32 mouse cellular contexts compared by ENCODE assay signal in the genomic region with DNA sequence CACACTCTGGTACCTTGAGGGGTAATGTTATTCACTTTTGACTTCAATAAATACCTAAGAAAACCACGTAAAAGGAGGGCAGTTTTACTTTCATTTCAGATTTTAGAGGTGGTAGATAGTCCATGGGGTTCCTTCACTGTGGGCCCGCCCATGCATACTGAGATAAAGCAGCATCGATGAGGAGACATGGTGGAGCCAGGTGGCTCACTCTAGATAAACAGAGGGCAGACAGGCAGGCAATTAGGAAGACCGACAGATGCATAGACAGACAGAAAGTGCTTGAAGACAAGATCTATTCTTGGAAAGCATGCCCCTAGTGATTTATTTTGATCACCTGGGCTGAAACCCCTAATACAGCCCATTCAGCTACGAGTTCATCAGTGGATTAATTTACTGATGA. TPM values are rescaled to one million over a fixed set of nuclear protein-coding genes. Genes with fewer than 3 reads are reported as not detected.
A peak's percentile ranks its signal among the peaks of the same experiment; 100 is the strongest.
DNase-seq lines count a peak whose midpoint lies in the region; ATAC-seq and TF ChIP-seq lines count a peak whose summit lies in the region.
"Had no signal": no experiment of that assay in that cellular context is flagged by ENCODE, and none has a peak within 500 bp of the region (broad histone marks: within the 10 kb centered on the region; RNA-seq: fewer than 3 reads in every experiment).

No protein-coding gene starts in this region.

- no peak for TF ChIP-seq POLR2A in heart, adult 2 months (IDR thresholded peaks at IDR 0.05; ENCODE audit: insufficient read depth, low read depth, low read length)
- TF ChIP-seq POLR2A in MEL (IDR thresholded peaks at IDR 0.05; ENCODE audit: control insufficient read depth in 1 of 2, insufficient read depth in 1 of 2, low read depth in 1 of 2, low read length in 2 of 2, poor library complexity in 1 of 2) = no peak
- no peak for TF ChIP-seq POLR2A in thymus, adult 2 months (IDR thresholded peaks at IDR 0.05; ENCODE audit: control insufficient read depth, extremely low read depth, insufficient read depth, low read length, poor library complexity)

- no peak overlapping the region for H3K4me2 ChIP-seq in heart, embryonic 11.5 days
- peak overlapping the region; percentile 46 for H3K4me2 ChIP-seq in liver, embryonic 12.5 days
- H3K4me2 ChIP-seq: forebrain, embryonic 15.5 days; hindbrain, embryonic 14.5 days; limb, embryonic 13.5 days; lung, embryonic 14.5 days; midbrain, embryonic 12.5 days had no signal

- H3K4me3 ChIP-seq in heart, embryonic 11.5 days (ENCODE audit: low read depth, low read length) = no peak overlapping the region
- no peak overlapping the region for H3K4me3 ChIP-seq in heart, adult 2 months
- peak overlapping the region in 1 of 2 experiments; percentile 19; a peak in 1 of 4 replicates for H3K4me3 ChIP-seq in MEL (ENCODE audit: control insufficient read depth in 1 of 2, insufficient read depth in 1 of 2, low read depth in 2 of 2, low read length in 2 of 2)
- H3K4me3 ChIP-seq in liver, embryonic 12.5 days = no peak overlapping the region
- H3K4me3 ChIP-seq in thymus, adult 2 months (ENCODE audit: control insufficient read depth, insufficient read depth, low read length) = no peak overlapping the region
- H3K4me3 ChIP-seq: forebrain, embryonic 15.5 days; layer of hippocampus, adult 2 months; limb, embryonic 13.5 days; midbrain, embryonic 12.5 days had no signal

- intact Hi-C loops in heart, adult 2 months (cut with DNase I) = no loop called here

- no peak for TF ChIP-seq EP300 in heart, adult 2 months (IDR thresholded peaks at IDR 0.05; ENCODE audit: insufficient read depth, low read depth, low read length)
- TF ChIP-seq EP300 in MEL (IDR thresholded peaks at IDR 0.05; ENCODE audit: low read depth in 1 of 2, low read length in 2 of 2) = no peak

- DNase-seq in heart, adult 2 months = no peak
- peak; percentile 3 for DNase-seq in MEL (ENCODE audit: low read depth, low spot score)
- peak; percentile 7 for DNase-seq in yolk sac, embryonic 10.5 days (ENCODE audit: low spot score)
- DNase-seq in left cerebral cortex, adult 11 months (ENCODE audit: low spot score) = no peak
- DNase-seq in thymus, adult 2 months = no peak
- DNase-seq: adrenal gland, adult 8-10 months; cerebellum, adult 9-10 months; kidney, adult 9 months; kidney, postnatal 25 days; lung, embryonic 14.5 days; right cerebral cortex, postnatal 25 days; thymus, postnatal 36 days had no signal

- H3K27me3 ChIP-seq in heart, embryonic 11.5 days (ENCODE audit: control insufficient read depth, insufficient read depth, low read length) = no peaks in the 10 kb centered on the region
- no peaks in the 10 kb centered on the region for H3K27me3 ChIP-seq in heart, adult 2 months (ENCODE audit: control insufficient read depth, insufficient read depth, low read length)
- no peaks in the 10 kb centered on the region for H3K27me3 ChIP-seq in MEL (ENCODE audit: control insufficient read depth in 1 of 2, insufficient read depth in 2 of 2, low read length in 2 of 2)
- H3K27me3 ChIP-seq in liver, embryonic 12.5 days (replicated peaks) = peaks cover 5% of the 10 kb centered on the region; the same call in 1 of the 2 replicates
- no peaks in the 10 kb centered on the region for H3K27me3 ChIP-seq in thymus, adult 2 months (ENCODE audit: control insufficient read depth, insufficient read depth, low read length)
- H3K27me3 ChIP-seq: forebrain, embryonic 15.5 days; limb, embryonic 13.5 days; midbrain, embryonic 12.5 days had no signal

- 0 out of 2 replicates have a peak, but pooled peaks cover 3% of the 10 kb centered on the region for H3K4me1 ChIP-seq in heart, embryonic 11.5 days (ENCODE audit: control insufficient read depth, insufficient read depth, low read length)
- peaks cover 2% of the 10 kb centered on the region for H3K4me1 ChIP-seq in heart, adult 2 months (ENCODE audit: control insufficient read depth, insufficient read depth, low read length)
- no peaks in the 10 kb centered on the region for H3K4me1 ChIP-seq in MEL (ENCODE audit: control insufficient read depth in 1 of 2, insufficient read depth in 2 of 2, low read length in 2 of 2)
- H3K4me1 ChIP-seq in liver, embryonic 12.5 days = peaks cover 21% of the 10 kb centered on the region
- no peaks in the 10 kb centered on the region for H3K4me1 ChIP-seq in thymus, adult 2 months (replicated peaks; ENCODE audit: control insufficient read depth, insufficient read depth, low read length)
- H3K4me1 ChIP-seq: forebrain, embryonic 15.5 days; limb, embryonic 13.5 days; midbrain, embryonic 12.5 days had no signal

- H3K36me3 ChIP-seq in heart, embryonic 11.5 days (ENCODE audit: control insufficient read depth, insufficient read depth, low read length) = no peaks in the 10 kb centered on the region
- H3K36me3 ChIP-seq in heart, adult 2 months (ENCODE audit: control insufficient read depth, insufficient read depth, low read length) = no peaks in the 10 kb centered on the region
- no peaks in the 10 kb centered on the region for H3K36me3 ChIP-seq in MEL (ENCODE audit: control insufficient read depth in 1 of 2, insufficient read depth in 2 of 2, low read length in 2 of 2)
- H3K36me3 ChIP-seq in liver, embryonic 12.5 days = no peaks in the 10 kb centered on the region
- no peaks in the 10 kb centered on the region for H3K36me3 ChIP-seq in thymus, adult 2 months (ENCODE audit: control insufficient read depth, insufficient read depth, low read length)
- H3K36me3 ChIP-seq: forebrain, embryonic 15.5 days; limb, embryonic 13.5 days; midbrain, embryonic 12.5 days had no signal

- no peak overlapping the region for H3K27ac ChIP-seq in heart, embryonic 11.5 days (ENCODE audit: low read depth, low read length)
- H3K27ac ChIP-seq in heart, adult 2 months = no peak overlapping the region
- H3K27ac ChIP-seq in MEL (ENCODE audit: control insufficient read depth, low read depth, low read length) = no peak overlapping the region
- H3K27ac ChIP-seq in liver, embryonic 12.5 days = peak overlapping the region; percentile 59
- H3K27ac ChIP-seq in thymus, adult 2 months (ENCODE audit: control insufficient read depth, insufficient read depth, low read length) = no peak overlapping the region
- H3K27ac ChIP-seq: forebrain, embryonic 15.5 days; hindbrain, embryonic 14.5 days; layer of hippocampus, adult 2 months; limb, embryonic 13.5 days; midbrain, embryonic 12.5 days had no signal

- TF ChIP-seq CTCF in heart, adult 2 months (IDR thresholded peaks at IDR 0.05) = no peak
- TF ChIP-seq CTCF in MEL (IDR thresholded peaks at IDR 0.05 in 2 of 3, conservative IDR thresholded peaks at IDR 0.05 in 1 of 3; ENCODE audit: control insufficient read depth in 1 of 3, insufficient read depth in 1 of 3, low read depth in 2 of 3, low read length in 3 of 3, poor library complexity in 1 of 3, severe bottlenecking in 1 of 3) = no peak
- TF ChIP-seq CTCF in thymus, adult 2 months (IDR thresholded peaks at IDR 0.05; ENCODE audit: borderline replicate concordance, control insufficient read depth, extremely low read depth, insufficient read depth, low read length, poor library complexity) = no peak

- H3K9ac ChIP-seq in heart, embryonic 11.5 days (ENCODE audit: low read depth, low read length) = no peak overlapping the region
- H3K9ac ChIP-seq in heart, adult 2 months (ENCODE audit: low read depth, low read length) = no peak overlapping the region
- no peak overlapping the region for H3K9ac ChIP-seq in MEL (ENCODE audit: control insufficient read depth, low read depth, low read length, poor library complexity, severe bottlenecking)
- H3K9ac ChIP-seq in liver, embryonic 12.5 days = no peak overlapping the region; the same call in 1 of the 2 replicates
- H3K9ac ChIP-seq: forebrain, embryonic 15.5 days; hindbrain, embryonic 14.5 days; limb, embryonic 13.5 days; lung, embryonic 14.5 days; midbrain, embryonic 12.5 days had no signal

- ATAC-seq in heart, embryonic 11.5 days (replicated peaks; ENCODE audit: insufficient number of reproducible peaks, low FRiP score, low TSS enrichment) = 0 out of 2 replicates have a peak, but pooled peaks have one; percentile 49
- ATAC-seq in liver, embryonic 12.5 days = peak; percentile 100
- ATAC-seq: CD4-positive, CD25-positive, alpha-beta regulatory T cell, adult 4 months; forebrain, embryonic 15.5 days; inflammation-experienced regulatory T-cells, adult 6 months had no signal

- 28% methylated on average over 5 of the region's 5 CpGs for WGBS in heart, embryonic 11.5 days (ENCODE audit: insufficient replicate concordance)
- WGBS in heart, adult 2 months = 74% methylated on average over 5 of the region's 5 CpGs
- 30% methylated on average over 5 of the region's 5 CpGs for WGBS in liver, embryonic 12.5 days (ENCODE audit: insufficient replicate concordance)
- 84% methylated on average over 5 of the region's 5 CpGs for WGBS in thymus, adult 2 months

- H3K9me3 ChIP-seq in heart, embryonic 11.5 days (replicated peaks; ENCODE audit: control insufficient read depth, low read length) = no peaks in the 10 kb centered on the region
- no peaks in the 10 kb centered on the region for H3K9me3 ChIP-seq in MEL (replicated peaks; ENCODE audit: insufficient read depth, low read length)
- no peaks in the 10 kb centered on the region for H3K9me3 ChIP-seq in liver, embryonic 12.5 days (replicated peaks)
- H3K9me3 ChIP-seq: forebrain, embryonic 15.5 days; limb, embryonic 13.5 days; midbrain, embryonic 12.5 days had no signal

- no peak for TF ChIP-seq RAD21 in MEL (IDR thresholded peaks at IDR 0.05; ENCODE audit: low read depth, low read length)

- H3K79me2 ChIP-seq in heart, adult 2 months (replicated peaks; ENCODE audit: control insufficient read depth, insufficient read depth, low read length) = no peaks in the 10 kb centered on the region
- no peaks in the 10 kb centered on the region for H3K79me2 ChIP-seq in MEL (ENCODE audit: control insufficient read depth, insufficient read depth, low read length, poor library complexity)

TF ChIP-seq in MEL, 35 proteins besides CTCF, POLR2A, EP300 and RAD21 (continues in another document):
- TF ChIP-seq USF1 (IDR thresholded peaks at IDR 0.05; ENCODE audit: low read depth, low read length) (no peak), SIN3A (IDR thresholded peaks at IDR 0.05; ENCODE audit: low read length) (no peak), NELFE (IDR thresholded peaks at IDR 0.05; ENCODE audit: low read depth, low read length) (no peak), POLR2AphosphoS2 (IDR thresholded peaks at IDR 0.05; ENCODE audit: low read length) (no peak), TAL1 (IDR thresholded peaks at IDR 0.05; ENCODE audit: low read length) (no peak), MYB (IDR thresholded peaks at IDR 0.05; ENCODE audit: low read depth, low read length) (no peak), USF2 (IDR thresholded peaks at IDR 0.05; ENCODE audit: borderline replicate concordance in 1 of 2, insufficient read depth in 1 of 2, low read depth in 1 of 2, low read length in 2 of 2) (no peak)

RNA-seq across cellular contexts. Expression of gene Tnp1, which starts 13.1 kb away (rescaled TPM):
- polyA plus RNA-seq in heart, embryonic 11.5 days (2014; fragmentation: Nextera tagmentation; extraction: Ambion mirVana) = not detected in 2 replicates
- total RNA-seq in heart, adult 2 months (2021) = not detected
- 1.1 and 2.4 TPM in 2 replicates for polyA plus RNA-seq in heart, adult 2 months (2012; rRNA removed)
- not detected in 2 replicates for total RNA-seq in MEL (2012; rRNA removed)
- polyA plus RNA-seq in MEL (2012; ENCODE audit: insufficient read depth in 1 of 2, insufficient read length in 2 of 2, low read depth in 1 of 2, low replicate concordance in 2 of 2, missing spikeins in 1 of 2) = not detected
- not detected in 2 replicates for polyA plus RNA-seq in liver, embryonic 12.5 days (2016; fragmentation: Nextera tagmentation; extraction: Ambion mirVana)
- polyA plus RNA-seq in thymus, adult 2 months (2012; rRNA removed) = 1.4 TPM in 1 of 2 replicates, not detected in the other
- total RNA-seq: adrenal gland, adult 8-10 months; ES-E14; gastrocnemius, adult 8-10 months; granulocyte monocyte progenitor cell, adult 5-6 weeks; heart, postnatal 36 days; layer of hippocampus, adult 2 months; left cerebral cortex, adult 18-20 months; left cerebral cortex, postnatal 25 days; megakaryocyte, adult 5-6 weeks had no signal
- polyA plus RNA-seq: CD4-positive, CD25-positive, alpha-beta regulatory T cell, adult 4 months; embryonic facial prominence, embryonic 14.5 days; forebrain, embryonic 15.5 days; heart, embryonic 14.5 days; hindbrain, embryonic 14.5 days; inflammation-experienced regulatory T-cells, adult 6 months; limb, embryonic 13.5 days; lung, embryonic 14.5 days; midbrain, embryonic 12.5 days; neural tube, embryonic 11.5 days; spleen, adult 2 months had no signal

Comparison
In these comparisons a context has a peak if more than half of its experiments do, and no peak if none do; other contexts are left out.
1. DNase-seq: peak in MEL (single experiment) and yolk sac, embryonic 10.5 days (single experiment); none in heart, adult 2 months (0 of 2), left cerebral cortex, adult 11 months (single experiment) and thymus, adult 2 months (single experiment).